Mouse (Mus musculus): ENCODE data around the gene Mrps31. TPM values are rescaled to one million over a fixed set of nuclear protein-coding genes. Genes with fewer than 3 reads are reported as not detected.
A peak's percentile ranks its signal among the peaks of the same experiment; 100 is the strongest.

Mrps31 gene
- polyA plus RNA-seq (2015; fragmentation: Nextera tagmentation; extraction: Ambion mirVana): 36.3 and 36.6 TPM in 2 replicates

DNA sequence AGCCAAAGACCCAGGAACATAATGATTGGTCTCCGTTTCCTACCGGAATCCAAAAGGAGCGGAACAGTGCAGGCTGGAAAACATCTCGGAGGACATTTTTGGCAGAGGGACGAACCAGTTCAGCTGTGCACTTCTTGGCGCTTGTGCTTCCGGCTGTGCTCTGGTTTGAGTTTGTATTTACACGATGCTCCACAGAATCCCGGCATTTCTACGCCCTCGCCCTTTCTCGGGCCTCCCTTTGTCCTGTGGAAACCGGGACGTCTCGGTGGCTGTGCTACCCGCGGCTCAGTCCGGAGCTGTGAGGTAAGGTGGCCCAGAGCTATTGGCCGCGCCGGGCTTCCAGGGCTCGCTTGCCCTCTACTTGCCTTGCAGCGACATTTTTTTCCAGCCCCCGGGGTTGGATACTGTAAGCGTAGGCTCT is at the start of gene Mrps31:
TSS of gene Mrps31 (plus strand) at position 80 of the 421 bp plus-strand sequence.
- ATAC-seq (ENCODE audit: low FRiP score): peak; percentile 95
- H3K27ac ChIP-seq (replicated peaks): peak within 1 kb of the TSS; percentile 86

DNA sequence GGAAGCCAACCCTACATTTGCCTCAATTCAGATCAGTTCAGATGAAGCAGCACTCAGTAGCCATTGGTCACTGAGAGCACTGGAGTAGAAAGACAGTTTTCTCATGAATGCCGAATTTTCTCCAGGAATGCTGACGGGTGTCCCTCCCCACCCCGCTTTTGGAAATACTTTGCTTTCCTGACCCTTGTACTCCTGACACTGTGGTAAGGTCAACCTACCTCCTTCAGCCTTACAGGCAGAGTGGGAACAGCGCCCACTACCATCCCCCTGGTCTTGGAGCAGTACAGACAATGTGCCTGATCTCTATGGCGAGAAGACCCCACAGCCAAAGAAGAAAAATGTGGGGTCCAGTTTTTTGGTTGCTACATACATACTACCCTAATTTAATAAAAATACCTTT is 34.9 kb upstream of the Mrps31 start:
- Histone ChIP-seq H3K9ac (replicated peaks) (no peak overlapping the region), H3K36me3 (peaks cover 19% of the 10 kb centered on the region), H3K27me3 (replicated peaks) (no peaks in the 10 kb centered on the region), H3K27ac (replicated peaks) (no peak overlapping the region), H3K9me3 (replicated peaks) (no peaks in the 10 kb centered on the region), H3K4me1 (no peaks in the 10 kb centered on the region), H3K4me2 (no peak overlapping the region), H3K4me3 (replicated peaks) (no peak overlapping the region)
- 89% methylated on average over 5 of the region's 5 CpGs for WGBS
- no peak for ATAC-seq (ENCODE audit: low FRiP score)

More for the DNA sequence above, at the start of gene Mrps31:
- WGBS: under 1% methylated on average over 25 of the region's 25 CpGs
- Histone ChIP-seq H3K27me3 (replicated peaks) (no peaks in the 10 kb centered on the region), H3K4me1 (peaks cover 19% of the 10 kb centered on the region), H3K9me3 (replicated peaks) (no peaks in the 10 kb centered on the region), H3K4me3 (replicated peaks) (peak within 1 kb of the TSS; percentile 90), H3K9ac (replicated peaks) (peak within 1 kb of the TSS; percentile 88), H3K36me3 (0 out of 2 replicates have a peak, but pooled peaks cover 3% of the 10 kb centered on the region), H3K4me2 (peak within 1 kb of the TSS; percentile 66)

- H3K36me3 ChIP-seq: peaks cover 25% of the 10 kb centered on the region
- no peak overlapping the region for H3K9ac ChIP-seq (replicated peaks)
- peak; percentile 50; the same call in 1 of the 2 replicates for ATAC-seq (ENCODE audit: low FRiP score)
- no peak overlapping the region for H3K27ac ChIP-seq (replicated peaks)
- H3K4me3 ChIP-seq (replicated peaks): no peak overlapping the region
- H3K9me3 ChIP-seq (replicated peaks): no peaks in the 10 kb centered on the region
- WGBS: 50% methylated on average over 5 of the region's 5 CpGs
- no peaks in the 10 kb centered on the region for H3K4me1 ChIP-seq
- H3K27me3 ChIP-seq (replicated peaks): no peaks in the 10 kb centered on the region
- H3K4me2 ChIP-seq: no peak overlapping the region
Measured at GRCm38 (mm10) chr8:22376903-22377302, 34.3 kb upstream of the Mrps31 start.

DNA sequence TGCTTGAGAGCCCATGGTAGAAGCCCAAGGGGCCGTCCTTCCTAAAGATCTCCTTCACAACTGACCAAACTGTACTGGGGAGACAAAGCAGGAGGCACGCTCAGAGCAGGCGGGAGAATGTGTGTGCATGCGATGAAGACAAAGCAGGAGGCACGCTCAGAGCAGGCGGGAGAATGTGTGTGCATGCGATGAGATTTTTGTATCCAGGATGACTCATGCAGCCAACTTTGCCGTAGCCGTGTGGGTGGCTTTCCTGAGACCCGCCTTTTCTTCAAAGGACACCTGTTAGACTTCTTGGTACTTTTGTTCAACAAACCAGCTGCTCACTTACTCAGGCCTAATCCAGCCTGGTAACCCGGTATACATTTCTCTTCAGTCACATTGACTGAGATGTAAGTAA is 30.2 kb upstream of the Mrps31 start:
- Histone ChIP-seq H3K27ac (replicated peaks) (no peak overlapping the region), H3K4me3 (replicated peaks) (no peak overlapping the region), H3K36me3 (peaks cover 43% of the 10 kb centered on the region), H3K9ac (replicated peaks) (no peak overlapping the region), H3K27me3 (replicated peaks) (no peaks in the 10 kb centered on the region), H3K4me2 (no peak overlapping the region), H3K9me3 (replicated peaks) (no peaks in the 10 kb centered on the region), H3K4me1 (no peaks in the 10 kb centered on the region)
- WGBS: 97% methylated on average over 11 of the region's 11 CpGs
- no peak for ATAC-seq (ENCODE audit: low FRiP score)

GRCm38 (mm10) chr8:22382824-22383595 is 28.2 kb upstream of the Mrps31 start:
- no peak overlapping the region for H3K4me3 ChIP-seq (replicated peaks)
- H3K9ac ChIP-seq (replicated peaks): no peak overlapping the region
- ATAC-seq (ENCODE audit: low FRiP score): no peak
- H3K4me1 ChIP-seq: no peaks in the 10 kb centered on the region
- H3K27me3 ChIP-seq (replicated peaks): no peaks in the 10 kb centered on the region
- no peak overlapping the region for H3K27ac ChIP-seq (replicated peaks)
- H3K9me3 ChIP-seq (replicated peaks): no peaks in the 10 kb centered on the region
- peaks cover 51% of the 10 kb centered on the region for H3K36me3 ChIP-seq
- WGBS: 86% methylated on average over 19 of the region's 19 CpGs
- no peak overlapping the region for H3K4me2 ChIP-seq

DNA sequence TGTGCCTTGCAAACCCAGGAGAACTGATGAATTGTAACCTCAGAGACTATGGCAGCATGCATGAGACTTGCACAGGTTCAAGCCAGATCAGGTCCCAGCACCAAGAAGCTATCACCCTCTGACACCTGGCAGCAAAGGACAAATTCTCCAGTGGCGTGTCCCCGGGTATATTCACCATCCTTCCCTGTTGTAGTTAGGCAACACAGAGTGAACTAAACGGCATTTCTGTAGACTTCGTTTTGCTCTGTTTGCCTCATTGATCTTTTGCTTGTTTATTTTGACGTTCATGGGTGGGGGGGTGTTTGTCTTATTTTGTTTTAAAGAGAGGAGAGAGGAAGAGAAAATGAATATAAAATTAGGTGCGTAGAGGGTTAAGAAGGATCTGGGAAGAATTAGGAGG is 26.0 kb upstream of the Mrps31 start:
- H3K9ac ChIP-seq (replicated peaks): no peak overlapping the region
- no peak overlapping the region for H3K4me2 ChIP-seq
- WGBS: 94% methylated on average over 6 of the region's 6 CpGs
- H3K9me3 ChIP-seq (replicated peaks): no peaks in the 10 kb centered on the region
- no peak overlapping the region for H3K4me3 ChIP-seq (replicated peaks)
- H3K4me1 ChIP-seq: no peaks in the 10 kb centered on the region
- no peak overlapping the region for H3K27ac ChIP-seq (replicated peaks)
- no peak for ATAC-seq (ENCODE audit: low FRiP score)
- peaks cover 57% of the 10 kb centered on the region for H3K36me3 ChIP-seq
- no peaks in the 10 kb centered on the region for H3K27me3 ChIP-seq (replicated peaks)

GRCm38 (mm10) chr8:22389874-22390273 is 21.3 kb upstream of the Mrps31 start:
- H3K27me3 ChIP-seq (replicated peaks): no peaks in the 10 kb centered on the region
- H3K4me3 ChIP-seq (replicated peaks): no peak overlapping the region
- H3K9me3 ChIP-seq (replicated peaks): no peaks in the 10 kb centered on the region
- H3K4me1 ChIP-seq: no peaks in the 10 kb centered on the region
- WGBS: 85% methylated on average over 10 of the region's 10 CpGs
- H3K36me3 ChIP-seq: peaks cover 40% of the 10 kb centered on the region
- ATAC-seq (ENCODE audit: low FRiP score): no peak
- no peak overlapping the region for H3K4me2 ChIP-seq
- H3K27ac ChIP-seq (replicated peaks): no peak overlapping the region
- H3K9ac ChIP-seq (replicated peaks): no peak overlapping the region

GRCm38 (mm10) chr8:22390766-22391463 is 20.2 kb upstream of the Mrps31 start:
- Histone ChIP-seq H3K4me2 (no peak overlapping the region), H3K4me1 (no peaks in the 10 kb centered on the region), H3K9me3 (replicated peaks) (no peaks in the 10 kb centered on the region), H3K36me3 (peaks cover 37% of the 10 kb centered on the region), H3K27me3 (replicated peaks) (no peaks in the 10 kb centered on the region), H3K9ac (replicated peaks) (no peak overlapping the region), H3K4me3 (replicated peaks) (no peak overlapping the region), H3K27ac (replicated peaks) (no peak overlapping the region)
- no peak for ATAC-seq (ENCODE audit: low FRiP score)
- 90% methylated on average over 8 of the region's 8 CpGs for WGBS

DNA sequence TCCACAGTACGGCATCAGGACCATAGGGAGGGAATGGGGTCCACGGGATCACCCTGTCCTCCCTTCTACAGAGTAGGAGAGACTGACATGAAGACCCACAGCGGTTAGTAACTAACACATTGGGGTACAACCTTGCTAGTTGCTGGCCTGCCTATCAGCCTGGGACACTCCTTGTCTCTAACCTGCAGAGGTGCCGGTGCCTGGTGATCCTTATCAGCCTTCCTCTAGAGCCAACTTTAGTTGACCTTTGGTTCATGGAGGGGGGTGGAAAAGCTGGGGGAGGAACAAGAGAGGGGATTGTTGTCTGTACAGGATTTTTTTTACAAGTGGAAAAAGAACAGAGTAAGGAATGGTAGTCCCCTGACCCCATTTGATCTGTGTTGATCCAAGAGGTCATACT is 16.7 kb upstream of the Mrps31 start:
- no peak overlapping the region for H3K4me3 ChIP-seq (replicated peaks)
- H3K27ac ChIP-seq (replicated peaks): no peak overlapping the region
- ATAC-seq (ENCODE audit: low FRiP score): no peak
- H3K9ac ChIP-seq (replicated peaks): no peak overlapping the region
- H3K36me3 ChIP-seq: peaks cover 14% of the 10 kb centered on the region; the same call in 1 of the 2 replicates
- H3K4me1 ChIP-seq: peaks cover 17% of the 10 kb centered on the region
- H3K27me3 ChIP-seq (replicated peaks): no peaks in the 10 kb centered on the region
- WGBS: 94% methylated on average over 4 of the region's 4 CpGs
- H3K4me2 ChIP-seq: no peak overlapping the region
- H3K9me3 ChIP-seq (replicated peaks): no peaks in the 10 kb centered on the region

DNA sequence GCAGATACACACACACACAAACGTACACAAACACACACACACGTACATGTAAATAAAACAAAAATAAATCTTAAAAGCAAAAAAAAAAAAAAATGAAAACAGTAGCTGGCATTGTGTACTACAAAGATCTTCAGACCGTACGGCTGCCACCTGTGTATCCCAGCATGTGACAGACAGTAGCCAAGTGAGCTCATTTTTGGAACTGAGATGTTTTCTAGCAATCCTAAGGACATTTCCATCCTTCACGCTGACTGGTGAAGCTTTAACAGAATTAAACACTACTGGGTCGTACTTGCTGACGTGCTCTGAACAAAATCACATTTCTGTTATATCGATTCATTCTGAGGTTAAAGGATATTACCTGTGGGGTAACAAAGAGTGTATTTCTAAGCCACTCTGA is 15.9 kb upstream of the Mrps31 start:
- no peak overlapping the region for H3K4me3 ChIP-seq (replicated peaks)
- no peaks in the 10 kb centered on the region for H3K27me3 ChIP-seq (replicated peaks)
- H3K4me2 ChIP-seq: no peak overlapping the region
- 95% methylated on average over 8 of the region's 8 CpGs for WGBS
- H3K27ac ChIP-seq (replicated peaks): no peak overlapping the region
- ATAC-seq (ENCODE audit: low FRiP score): no peak
- no peak overlapping the region for H3K9ac ChIP-seq (replicated peaks)
- peaks cover 12% of the 10 kb centered on the region; the same call in 1 of the 2 replicates for H3K36me3 ChIP-seq
- H3K4me1 ChIP-seq: peaks cover 17% of the 10 kb centered on the region
- H3K9me3 ChIP-seq (replicated peaks): no peaks in the 10 kb centered on the region

DNA sequence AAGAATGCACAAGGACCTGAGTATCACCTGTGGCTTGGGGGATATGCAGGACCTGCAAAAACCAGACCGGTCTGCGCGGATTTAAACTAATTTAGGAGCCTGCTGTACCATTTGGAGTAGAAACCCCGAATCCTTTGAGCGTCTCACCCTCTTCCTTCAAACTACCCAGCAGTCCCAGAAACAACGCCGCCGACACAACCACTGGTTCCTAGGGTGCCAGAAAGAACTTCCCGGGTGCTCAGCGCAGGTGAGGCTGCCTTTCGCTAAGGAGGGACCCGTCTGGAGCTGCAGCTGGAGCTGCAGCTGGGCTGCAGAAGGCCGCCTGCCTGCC is 13.4 kb upstream of the Mrps31 start:
- Histone ChIP-seq H3K4me1 (peaks cover 17% of the 10 kb centered on the region), H3K36me3 (peaks cover 4% of the 10 kb centered on the region; the same call in 1 of the 2 replicates), H3K9me3 (replicated peaks) (no peaks in the 10 kb centered on the region), H3K4me3 (replicated peaks) (peak overlapping the region; percentile 82), H3K9ac (replicated peaks) (peak overlapping the region; percentile 84), H3K4me2 (peak overlapping the region; percentile 85), H3K27me3 (replicated peaks) (no peaks in the 10 kb centered on the region), H3K27ac (replicated peaks) (peak overlapping the region; percentile 93)
- WGBS: under 1% methylated on average over 13 of the region's 13 CpGs
- no peak; the same call in 1 of the 2 replicates for ATAC-seq (ENCODE audit: low FRiP score)
